Mouse (Mus musculus): ENCODE measurements around the gene Chrna1.
"Not testable (repeated sequence)": the region's sequence is repeated elsewhere in the genome, so short reads cannot be mapped to it uniquely, and the experiment has no call there.

Gene Chrna1

DNA sequence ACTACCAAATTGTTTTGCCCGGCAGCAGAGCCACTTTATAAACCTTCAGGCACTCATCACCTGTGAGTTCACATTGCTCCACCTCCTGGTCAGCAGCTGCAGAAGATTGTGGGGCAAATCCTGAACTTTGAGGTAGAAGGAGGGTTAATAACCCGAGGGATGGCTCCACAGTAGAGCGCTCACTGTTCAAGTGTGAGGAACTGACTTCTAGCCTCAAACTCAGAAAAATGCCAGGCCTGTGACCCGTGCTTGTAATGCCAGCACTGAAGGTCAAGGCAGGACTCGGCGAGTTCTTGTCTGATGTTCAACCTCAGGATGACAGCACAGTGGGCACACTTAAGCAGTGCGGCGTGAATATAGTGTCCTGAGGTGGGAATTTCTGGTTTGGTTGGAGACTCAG is 22.2 kb downstream of the Chrna1 start:
- in situ Hi-C loops (cut with MseI, MboI), result no loop called here

DNA sequence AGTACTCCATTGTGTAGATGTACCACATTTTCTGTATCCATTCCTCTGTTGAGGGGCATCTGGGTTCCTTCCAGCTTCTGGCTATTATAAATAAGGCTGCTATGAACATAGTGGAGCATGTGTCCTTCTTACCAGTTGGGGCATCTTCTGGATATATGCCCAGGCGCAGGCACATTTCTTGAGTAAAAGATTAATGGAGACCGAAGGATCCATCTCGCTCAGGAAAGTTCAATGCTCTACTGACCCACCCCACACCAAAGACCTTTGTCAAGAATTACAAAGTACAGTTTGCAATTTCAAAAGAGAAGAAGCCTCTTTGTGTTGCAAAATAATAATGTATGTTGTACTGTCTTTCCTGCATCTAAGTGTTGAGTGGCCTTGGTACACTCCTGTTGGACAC is 23.1 kb downstream of the Chrna1 start:
- in situ Hi-C loops (cut with MseI, MboI), result not testable (repeated sequence)

DNA sequence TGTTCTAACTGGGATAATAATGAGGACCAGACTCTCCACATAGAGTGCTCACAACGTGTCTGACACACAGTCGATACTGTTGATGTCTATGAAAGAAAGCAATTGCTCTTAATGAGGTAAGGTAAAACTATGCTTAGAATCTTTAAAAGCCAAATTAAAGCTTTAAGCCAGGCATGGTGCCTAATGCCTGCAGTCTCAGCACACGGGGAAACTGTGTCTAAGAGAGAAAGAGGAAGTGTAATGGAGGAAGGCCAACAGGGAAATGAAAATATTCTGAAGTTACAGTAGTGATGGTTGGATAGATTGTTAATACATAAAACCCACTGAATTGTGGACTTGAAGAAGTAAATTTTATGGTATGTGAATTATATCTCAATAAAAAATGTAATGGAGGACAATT is 25.7 kb downstream of the Chrna1 start:
- in situ Hi-C loops (cut with MseI, MboI), result no loop called here

DNA sequence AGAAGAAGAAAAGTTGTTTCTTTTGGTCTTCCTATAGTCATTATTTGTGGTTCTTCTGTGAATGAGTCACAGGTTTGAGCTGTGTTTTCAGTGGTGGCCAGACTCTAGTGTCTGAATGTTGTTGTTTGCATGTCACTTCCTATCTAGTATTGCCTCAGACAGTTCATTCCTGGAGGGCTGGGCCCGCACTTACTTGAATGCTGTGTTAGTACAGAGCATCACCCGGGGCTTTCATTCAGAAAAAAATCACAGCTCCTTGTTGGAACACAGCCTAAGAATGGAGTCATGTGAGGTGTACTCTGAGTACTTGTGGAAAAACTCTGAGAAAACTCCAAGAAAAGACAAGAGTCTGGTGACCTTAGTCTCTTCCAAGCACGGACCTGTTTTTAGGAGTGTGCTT is 27.2 kb downstream of the Chrna1 start:
- in situ Hi-C loops (cut with MseI, MboI), result no loop called here

DNA sequence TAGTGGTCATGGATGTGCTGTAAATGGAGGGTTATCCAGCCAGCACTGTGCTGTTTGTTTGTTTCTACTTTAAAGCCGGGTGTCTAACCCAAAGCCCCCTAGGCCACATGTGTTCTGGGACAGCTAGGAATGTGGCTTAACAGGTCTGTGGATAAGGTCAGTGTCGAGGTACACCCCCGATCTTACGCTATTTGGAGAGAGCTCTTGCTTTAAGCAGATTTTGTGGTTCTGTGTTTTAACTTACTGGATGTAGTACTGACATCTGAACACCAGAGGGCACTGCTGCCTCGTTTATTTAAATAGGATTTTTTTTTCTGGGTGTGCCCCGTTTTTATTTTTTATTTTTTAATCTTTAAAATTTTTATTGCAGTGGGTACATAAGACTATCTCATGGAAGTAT is 29.4 kb downstream of the Chrna1 start:
- in situ Hi-C loops (cut with MseI, MboI), result no loop called here

DNA sequence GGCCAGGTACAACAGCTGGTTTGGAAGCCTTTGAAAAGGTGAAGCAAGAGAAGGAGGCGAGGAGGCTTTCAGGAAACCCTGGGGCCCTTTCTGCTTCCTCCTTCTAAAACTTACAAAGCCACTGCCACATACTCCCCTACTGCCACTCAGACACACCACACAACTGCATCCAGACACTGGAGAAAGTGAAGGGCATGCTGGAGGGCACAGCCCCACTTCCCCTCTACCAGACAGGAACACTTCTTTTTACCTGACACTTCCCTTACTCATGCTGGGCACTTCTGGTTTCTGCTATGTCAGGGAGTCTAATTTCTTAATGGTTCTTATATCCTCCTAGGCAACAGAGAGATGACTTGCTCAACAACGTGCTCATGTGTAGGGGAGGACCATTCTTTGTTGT is 31.6 kb downstream of the Chrna1 start:
- in situ Hi-C loops (cut with MseI, MboI), result no loop called here

DNA sequence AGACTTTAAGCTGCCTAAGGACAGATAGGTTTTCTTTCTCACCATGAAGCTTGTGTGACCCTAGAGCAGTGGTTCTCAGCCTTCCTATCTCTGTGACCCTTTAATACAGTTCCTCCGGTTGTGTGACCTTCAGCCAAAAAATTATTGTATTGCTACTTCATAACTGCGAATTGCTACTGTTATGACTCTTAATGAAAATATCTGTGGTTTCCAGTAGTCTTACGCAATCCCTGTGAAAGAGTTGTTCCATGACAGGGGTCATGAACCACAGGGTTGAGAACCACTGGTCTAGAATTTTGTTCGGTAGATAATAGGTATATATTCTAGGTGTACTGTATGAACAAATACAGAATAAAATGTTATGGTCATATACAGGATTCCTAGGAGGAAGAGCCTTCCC is 32.9 kb downstream of the Chrna1 start:
- in situ Hi-C loops (cut with MseI, MboI), result no loop called here

DNA sequence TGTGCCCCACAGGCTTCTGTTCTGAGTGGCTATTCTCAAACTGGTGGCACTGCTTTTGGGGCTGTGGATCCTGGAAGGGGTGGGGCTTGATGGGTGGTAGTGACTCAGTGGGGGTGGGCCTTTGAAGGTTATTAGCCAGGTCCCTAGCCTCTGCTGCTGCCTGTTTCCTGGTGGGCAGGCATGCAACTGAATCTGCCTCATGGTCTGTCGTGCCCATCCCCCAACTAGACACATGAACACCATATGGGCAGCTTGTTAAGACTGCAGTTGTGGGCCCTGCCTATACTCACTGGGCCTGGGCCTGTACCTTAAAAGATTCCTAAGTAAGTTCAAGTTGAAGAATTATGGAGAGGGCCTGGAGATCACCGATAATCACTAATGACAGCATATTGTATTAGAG is 34.6 kb downstream of the Chrna1 start:
- in situ Hi-C loops (cut with MseI, MboI), result no loop called here

DNA sequence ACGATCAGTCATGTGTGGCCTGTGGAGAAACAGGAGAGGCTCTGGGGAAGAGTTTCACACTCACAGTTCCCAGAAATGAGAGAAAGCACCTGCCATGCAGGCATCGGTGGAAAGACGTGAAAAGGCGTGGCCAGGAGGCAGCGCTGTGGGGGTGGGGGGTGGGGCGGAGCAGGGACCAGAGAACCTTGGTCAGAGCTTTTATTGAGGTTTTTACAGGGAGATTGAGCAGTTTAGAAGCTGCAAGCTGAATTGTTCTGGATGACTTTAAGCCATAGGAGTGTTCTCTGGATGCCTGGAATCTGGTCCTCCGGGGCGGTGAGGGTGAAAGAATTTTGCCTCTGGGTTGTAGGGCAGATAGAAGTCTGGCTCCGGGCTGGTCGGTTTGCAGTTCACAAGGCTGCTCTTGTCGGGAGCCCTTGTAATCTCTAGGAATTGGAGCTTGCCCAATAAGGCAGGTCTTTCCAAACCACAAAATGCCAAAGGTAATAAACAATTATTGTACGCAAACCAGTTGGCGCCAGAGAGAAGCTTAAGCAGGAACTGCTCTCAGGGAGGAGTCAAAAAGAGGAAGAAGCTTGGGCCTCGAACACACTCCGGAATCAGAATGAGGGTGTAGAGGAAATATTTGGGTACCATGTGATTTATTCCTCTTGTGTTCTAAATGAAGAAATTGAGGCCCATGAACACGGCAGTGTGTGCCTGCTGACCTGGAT is 39.5 kb downstream of the Chrna1 start:
- in situ Hi-C loops (cut with MseI, MboI), result no loop called here

DNA sequence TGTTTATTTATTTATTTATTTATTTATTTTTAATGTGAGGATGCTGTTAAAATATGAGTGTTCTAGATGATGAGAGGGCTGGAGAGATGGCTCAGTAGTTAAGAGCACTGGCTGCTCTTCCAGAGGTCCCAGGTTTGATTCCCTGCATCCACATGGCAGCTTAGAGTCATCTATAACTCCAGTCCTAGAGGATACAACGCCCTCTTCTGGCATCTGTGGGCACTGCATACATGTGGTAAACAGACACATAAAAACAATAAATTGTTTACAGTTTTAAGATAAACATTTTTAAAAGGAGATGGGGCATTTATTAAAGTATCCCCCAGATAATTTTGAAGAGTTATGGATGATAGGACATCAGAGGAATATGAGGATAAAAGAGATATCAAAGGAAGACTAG is 40.4 kb downstream of the Chrna1 start:
- in situ Hi-C loops (cut with MseI, MboI), result no loop called here

DNA sequence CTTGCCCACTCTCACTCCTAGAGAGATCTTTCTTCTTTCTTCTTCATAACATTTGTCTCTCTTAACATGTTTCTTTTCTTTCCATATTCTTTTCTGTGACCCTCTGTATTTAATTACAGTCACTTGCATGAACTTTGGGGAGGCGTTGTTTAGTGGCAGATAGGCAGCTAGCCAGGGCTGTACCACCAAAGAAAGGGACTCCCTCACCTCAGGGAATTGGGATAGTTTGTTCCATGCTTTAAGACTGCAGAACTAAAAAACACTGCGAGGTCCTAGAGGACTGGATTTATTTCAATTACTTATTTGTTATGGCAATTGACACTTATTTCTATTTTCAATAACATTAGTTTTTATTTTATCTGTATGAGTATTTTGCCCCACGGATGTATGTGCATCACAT is 41.0 kb downstream of the Chrna1 start:
- in situ Hi-C loops (cut with MseI, MboI), result no loop called here

DNA sequence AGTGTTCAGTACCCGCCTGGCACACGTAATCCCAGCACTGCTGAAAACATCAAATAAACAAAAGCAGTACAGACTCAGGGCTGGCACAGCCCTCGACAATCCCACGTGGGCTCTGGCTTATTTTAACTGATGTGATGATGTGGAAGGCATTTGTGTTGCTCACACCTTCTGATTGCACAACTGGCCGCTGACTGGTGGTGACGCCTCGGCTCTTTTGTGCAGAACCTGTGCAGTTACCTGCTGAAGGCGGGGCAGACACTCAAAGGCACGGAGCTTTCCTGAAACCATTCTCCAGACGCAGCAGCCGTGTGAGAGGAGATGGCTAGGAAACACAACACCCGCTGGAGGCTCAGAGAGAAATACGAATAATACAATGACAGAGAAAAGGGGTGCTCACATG is 41.5 kb downstream of the Chrna1 start:
- in situ Hi-C loops (cut with MseI, MboI), result no loop called here

DNA sequence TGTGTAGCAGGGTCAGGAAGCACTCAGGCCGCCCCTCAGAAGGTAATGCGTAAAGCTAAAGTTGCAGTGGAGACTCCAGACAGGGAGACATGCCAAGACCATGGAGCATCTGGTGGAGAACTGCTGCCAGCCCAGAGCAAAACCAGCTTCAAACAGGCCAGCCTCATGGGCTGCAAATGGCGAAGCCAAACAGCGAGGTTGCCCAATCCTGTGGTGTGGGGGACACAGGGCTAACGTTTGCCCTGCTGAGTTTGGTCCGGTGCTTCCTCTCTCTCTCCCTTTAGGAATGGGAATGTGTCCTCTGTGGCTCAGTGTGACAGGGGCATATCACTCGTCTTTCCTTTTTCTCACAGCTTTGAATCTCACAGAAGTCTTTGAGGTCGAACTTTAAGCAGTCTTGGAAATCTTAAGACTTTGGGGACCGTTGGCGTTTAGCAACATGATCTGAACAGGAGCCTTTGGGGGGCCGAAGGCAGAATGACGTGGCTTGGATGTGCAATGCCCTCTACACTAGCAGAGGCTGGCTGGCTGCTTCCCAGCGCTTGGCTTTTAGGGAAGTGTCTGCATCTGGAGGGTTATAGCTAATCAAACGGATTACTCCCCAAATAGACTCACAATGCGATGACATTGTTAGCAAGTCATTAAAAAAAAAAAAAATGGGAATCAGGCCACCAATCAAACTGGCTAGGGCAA is 43.9 kb downstream of the Chrna1 start:
- in situ Hi-C loops (cut with MseI, MboI), result no loop called here

DNA sequence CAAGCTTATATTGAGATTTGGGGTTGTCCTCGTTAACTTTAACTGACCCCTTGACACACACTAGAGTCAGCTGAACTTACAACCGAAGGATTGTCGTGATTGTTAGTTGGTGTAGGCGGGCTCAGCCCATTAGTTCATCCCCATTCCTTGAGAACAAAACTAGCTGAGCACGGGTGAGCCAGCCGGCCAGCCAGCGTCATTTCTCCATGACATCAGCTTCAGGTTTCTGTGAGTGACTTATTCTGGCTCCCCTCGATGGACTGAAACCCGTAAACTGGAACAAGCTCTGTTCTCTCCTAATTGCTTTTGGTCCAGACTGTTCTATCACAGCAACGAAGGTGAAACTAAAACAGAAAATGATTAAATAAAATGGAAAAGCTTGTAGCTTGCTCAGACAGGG is 45.4 kb downstream of the Chrna1 start:
- in situ Hi-C loops (cut with MseI, MboI), result no loop called here

DNA sequence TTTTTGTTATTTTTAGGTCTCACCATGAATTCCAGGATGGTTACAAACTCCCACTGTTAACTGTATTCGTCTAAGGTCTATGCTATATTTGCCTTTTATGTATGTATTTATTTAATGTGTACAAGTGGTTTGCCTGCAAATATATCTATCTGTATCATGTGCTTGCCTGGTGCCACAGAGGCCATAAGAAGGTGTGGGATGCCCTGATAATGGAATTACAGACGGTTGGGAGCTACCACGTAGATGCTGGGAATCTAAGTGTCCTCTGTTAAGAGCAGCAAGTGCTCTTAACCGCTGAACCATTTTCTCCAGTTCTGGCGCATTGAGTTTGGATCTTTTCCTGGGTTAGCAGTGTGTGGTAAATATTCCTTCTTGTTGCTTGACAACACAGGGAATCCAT is 49.7 kb downstream of the Chrna1 start:
- in situ Hi-C loops (cut with MseI, MboI), result no loop called here

DNA sequence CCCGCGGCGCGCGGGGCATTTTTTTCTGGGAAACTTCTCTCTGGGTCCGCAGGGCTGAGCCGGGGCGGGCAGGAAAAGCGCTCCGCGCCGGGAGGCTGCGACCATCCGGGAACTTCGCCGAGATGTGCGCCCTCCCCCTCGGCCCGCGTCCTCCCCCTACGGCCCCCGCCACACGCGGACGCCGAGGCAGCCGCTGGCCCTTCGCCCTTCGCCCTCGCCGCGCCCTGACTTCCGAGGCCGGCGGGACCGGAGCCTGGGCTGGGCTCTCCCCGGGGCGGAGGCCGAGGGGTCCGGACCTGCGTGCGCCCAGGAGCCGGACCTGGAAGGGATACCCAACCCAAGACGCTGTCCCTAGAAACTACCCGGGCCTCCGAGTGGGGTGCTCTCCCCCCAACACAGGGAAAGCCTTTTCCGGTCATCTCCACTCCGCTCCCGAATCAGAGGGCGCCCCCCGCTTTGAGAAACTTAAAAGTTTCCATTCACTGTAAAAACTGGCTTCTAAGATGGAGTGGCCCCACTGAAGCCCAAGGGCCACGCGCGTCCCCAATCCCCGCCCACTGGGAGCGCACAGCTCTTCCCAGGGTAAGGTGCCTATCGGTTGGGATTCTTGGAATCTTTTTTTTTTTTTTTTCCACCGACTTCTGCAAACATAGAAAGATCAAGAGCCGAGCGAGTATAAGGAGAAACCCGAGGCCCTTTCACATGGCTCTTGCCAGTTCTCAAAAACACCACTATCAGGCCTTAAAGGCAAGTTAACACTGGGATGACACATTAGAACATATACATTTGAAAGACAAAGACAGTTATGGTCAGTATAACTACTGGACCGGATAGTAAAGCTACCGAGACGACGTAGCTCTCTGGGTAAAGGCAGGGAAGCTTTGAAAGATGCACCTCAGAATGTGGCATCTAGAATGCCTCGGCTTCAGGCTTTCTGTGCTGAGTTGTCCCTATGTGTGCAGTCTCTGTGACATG is 50.5 kb downstream of the Chrna1 start, which contains the start of gene Wipf1:
Gene Wipf1, minus strand, starts transcription at position 379 of the 975 bp plus-strand sequence.
- in situ Hi-C loops (cut with MseI, MboI), result no loop called here

DNA sequence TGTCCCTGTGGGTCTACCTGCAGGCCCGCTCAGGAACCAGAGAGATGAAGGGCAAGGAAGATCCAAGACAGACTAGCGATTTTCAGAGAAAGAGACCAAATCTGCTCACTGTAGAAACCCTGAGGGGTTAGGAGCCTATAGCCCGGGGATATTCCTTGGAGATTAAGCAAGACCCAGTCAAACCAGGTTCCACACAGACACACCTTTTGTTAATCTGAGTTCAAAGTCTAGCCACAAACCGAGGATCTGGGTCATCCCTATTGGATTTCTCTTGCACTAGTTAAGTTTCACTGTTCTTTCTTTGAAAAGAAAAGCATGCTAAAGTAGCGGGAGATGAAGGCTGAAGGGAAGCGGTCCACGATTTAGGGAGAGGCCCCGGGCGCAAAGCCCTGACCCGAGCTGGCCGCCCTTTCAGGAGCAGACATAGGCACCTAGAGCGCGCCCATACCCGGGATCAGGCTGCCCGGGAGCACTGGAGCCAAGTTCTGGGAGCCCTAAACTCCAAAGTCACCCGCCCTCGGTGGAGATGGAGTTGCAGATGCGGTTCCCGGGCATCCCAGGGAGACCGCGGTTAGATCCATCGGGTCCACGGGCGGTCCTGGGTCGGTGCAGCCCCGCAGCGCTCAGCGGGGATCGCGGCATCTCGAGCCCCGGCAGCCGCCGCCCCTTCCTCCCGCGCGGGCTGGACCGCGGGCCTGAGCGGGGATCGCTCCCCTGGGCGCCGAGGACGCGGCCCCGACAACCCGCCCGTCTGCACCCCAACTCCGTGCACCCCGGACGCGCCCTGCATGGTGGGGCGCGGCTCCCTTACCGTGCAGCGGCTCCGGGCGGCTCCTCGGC is 51.4 kb downstream of the Chrna1 start:
- in situ Hi-C loops (cut with MseI, MboI), result no loop called here

DNA sequence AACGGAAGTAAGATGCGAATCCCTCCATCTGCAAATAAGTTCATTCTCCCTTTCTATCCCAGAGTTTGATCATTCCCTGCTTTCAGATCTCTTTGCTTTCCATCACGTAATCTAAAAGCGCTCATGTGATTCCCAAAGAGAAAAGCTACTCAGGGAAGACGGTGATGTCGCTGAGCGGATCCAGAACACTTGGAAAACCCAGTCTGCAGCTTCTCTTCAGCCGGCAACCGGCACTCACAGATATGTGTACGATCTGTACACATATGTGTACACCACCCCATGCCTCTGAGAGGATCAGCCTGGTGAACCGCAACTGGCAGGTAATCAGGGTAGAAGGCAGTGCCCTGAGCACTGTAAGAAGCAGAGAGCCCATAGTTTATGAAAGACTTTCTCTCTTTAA is 52.2 kb downstream of the Chrna1 start:
- in situ Hi-C loops (cut with MseI, MboI), result no loop called here

DNA sequence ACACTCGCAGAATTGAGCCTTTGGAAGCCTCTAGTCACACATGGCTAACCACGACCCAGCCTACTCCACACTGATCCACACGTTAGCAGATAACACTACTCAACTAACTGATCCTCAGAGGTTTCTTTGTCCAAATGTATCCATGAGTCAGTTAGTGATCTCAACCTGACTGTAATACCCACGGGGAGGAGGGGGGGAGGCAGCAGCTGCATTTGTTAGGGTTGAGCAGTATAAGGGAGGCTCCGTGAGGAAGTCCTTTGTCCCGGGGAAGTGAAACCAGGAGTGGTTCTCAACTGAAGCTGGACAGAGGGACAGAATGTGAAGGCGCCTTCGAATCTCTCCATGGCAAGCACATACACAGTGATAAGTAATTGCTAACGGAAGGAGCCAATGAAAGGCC is 53.4 kb downstream of the Chrna1 start:
- in situ Hi-C loops (cut with MseI, MboI), result no loop called here

DNA sequence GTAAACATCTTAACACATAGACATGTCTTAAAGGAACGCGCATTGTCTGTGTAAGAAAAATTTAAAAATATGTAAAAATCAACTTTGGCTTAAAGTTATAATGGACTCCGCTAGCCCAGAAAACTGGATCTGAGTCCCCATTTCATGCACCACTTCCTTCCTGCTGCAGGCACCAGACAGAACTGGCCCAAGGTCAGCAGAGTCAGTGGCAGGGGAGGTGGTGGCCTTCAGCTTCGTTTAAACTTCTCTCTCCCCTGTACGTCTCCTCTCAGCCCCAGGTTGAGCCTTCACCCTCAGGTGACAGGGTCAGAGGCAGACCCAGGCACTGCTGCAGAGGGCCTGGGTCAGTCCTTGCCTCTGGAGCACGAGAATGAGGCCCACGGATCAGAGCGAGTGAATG is 57.2 kb downstream of the Chrna1 start:
- in situ Hi-C loops (cut with MseI, MboI), result no loop called here

DNA sequence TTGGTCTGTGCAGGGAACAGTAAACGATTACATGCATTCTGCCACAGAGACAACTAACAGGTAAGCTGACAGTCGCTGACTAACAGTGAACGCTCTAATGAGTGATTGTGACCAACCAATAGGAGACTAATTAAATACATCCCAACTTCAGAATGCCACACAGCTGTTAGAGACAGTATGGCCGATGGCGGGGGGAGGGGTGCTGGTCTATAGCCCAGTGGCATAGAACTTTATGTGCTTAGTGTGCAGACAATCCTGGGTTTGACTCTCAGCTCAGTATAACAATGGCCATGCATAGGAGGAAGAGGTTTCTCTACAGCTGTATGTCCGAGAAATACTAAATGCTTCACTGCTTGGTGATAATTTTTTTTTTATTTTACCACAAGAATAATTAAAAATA is 57.8 kb downstream of the Chrna1 start:
- in situ Hi-C loops (cut with MseI, MboI), result no loop called here
